Comparison of ENCODE assay signal across 17 mouse cellular contexts in genomic region chr11:62019857-62020256, GRCm38 (mm10).
A peak's percentile ranks its signal among the peaks of the same experiment; 100 is the strongest.
DNase-seq lines count a peak whose midpoint lies in the region; TF ChIP-seq lines count a peak whose summit lies in the region.
"Had no signal": no experiment of that assay in that cellular context is flagged by ENCODE, and none has a peak within 500 bp of the region (broad histone marks: within the 10 kb centered on the region; RNA-seq: fewer than 3 reads in every experiment).

No protein-coding gene starts in this region.

- DNase-seq in cerebellum, adult 2 months: peak in 1 of 2 experiments; percentile 42
- no peak for DNase-seq in cerebellum, adult 18-20 months
- peak; percentile 53 for DNase-seq in cerebellum, adult 9-11 months
- no peak for DNase-seq in cerebellum, postnatal 10 days
- no peak for DNase-seq in layer of hippocampus, adult 2 months (ENCODE audit: low spot score in 2 of 2)
- no peak for DNase-seq in layer of hippocampus, postnatal 36 days
- DNase-seq: adrenal gland, adult 8-10 months; adrenal gland, postnatal 25 days; cerebellum, postnatal 36 days; gastrocnemius, postnatal 10 days; gastrocnemius, postnatal 36 days; kidney, adult 11 months had no signal

- TF ChIP-seq CTCF in cerebellum, adult 2 months (IDR thresholded peaks at IDR 0.05; ENCODE audit: borderline replicate concordance, insufficient read depth, low read depth, low read length): no peak
- TF ChIP-seq CTCF in layer of hippocampus, adult 2 months (conservative IDR thresholded peaks at IDR 0.05): no peak

- 26% methylated on average over 3 of the region's 3 CpGs for WGBS in cerebellum, adult 2 months

- TF ChIP-seq POLR2A in cerebellum, adult 2 months (IDR thresholded peaks at IDR 0.05; ENCODE audit: borderline replicate concordance, insufficient read depth, low read length): no peak

- H3K4me3 ChIP-seq in cerebellum, adult 2 months (replicated peaks; ENCODE audit: insufficient read depth, low read depth, low read length): no peak overlapping the region
- no peak overlapping the region for H3K4me3 ChIP-seq in layer of hippocampus, adult 2 months
- H3K4me3 ChIP-seq: forebrain, embryonic 10.5 days; forebrain, embryonic 13.5 days; hindbrain, embryonic 10.5 days; hindbrain, embryonic 13.5 days; intestine, embryonic 15.5 days had no signal

- peaks cover 80% of the 10 kb centered on the region for H3K4me1 ChIP-seq in cerebellum, adult 2 months (ENCODE audit: control insufficient read depth, insufficient read depth, low read length)

- H3K27me3 ChIP-seq in cerebellum, adult 2 months (ENCODE audit: control insufficient read depth, insufficient read depth, low read length): no peaks in the 10 kb centered on the region
- H3K27me3 ChIP-seq: intestine, embryonic 15.5 days had no signal

- peak overlapping the region; percentile 89 for H3K27ac ChIP-seq in cerebellum, adult 2 months (ENCODE audit: insufficient read depth, low read length)
- H3K27ac ChIP-seq in layer of hippocampus, adult 2 months: peak overlapping the region; percentile 18; the same call in 1 of the 2 replicates
- H3K27ac ChIP-seq: forebrain, embryonic 10.5 days; forebrain, embryonic 13.5 days; hindbrain, embryonic 10.5 days; hindbrain, embryonic 13.5 days; intestine, embryonic 15.5 days had no signal
